Mouse (Mus musculus) spleen, adult 2 months (tissue): ENCODE results near the gene C530008M17Rik. TPM values are rescaled to one million over a fixed set of nuclear protein-coding genes. Genes with fewer than 3 reads are reported as not detected.
A peak's percentile ranks its signal among the peaks of the same experiment; 100 is the strongest.

ENCODE experiments used
- DNase-seq, 2 experiments: peaks; one replicate each; pipeline versions ENCODE4 v3.0.0 to v3.0.0-alpha.2; 2012 to 2021; ENCODE audit warnings: low spot score in 2 of 2, low read depth in 1 of 2
- H3K27ac ChIP-seq: fragments of 200-500 bp; 2 replicates; pipeline ENCODE4 v1.5.1; 2012; ENCODE audit warnings: low read length, inconsistent platforms; ENCODE audit not compliant: insufficient read depth
- H3K27me3 ChIP-seq: fragments of 200-500 bp; 2 replicates; pipeline ENCODE4 v1.6.1; 2012; ENCODE audit warnings: mild to moderate bottlenecking, moderate library complexity, low read length, inconsistent platforms; ENCODE audit not compliant: control insufficient read depth, insufficient read depth
- H3K36me3 ChIP-seq: fragments of 200-500 bp; 2 replicates; pipeline ENCODE4 v1.6.1; 2012; ENCODE audit warnings: mild to moderate bottlenecking, low read length, inconsistent platforms; ENCODE audit not compliant: control insufficient read depth, insufficient read depth
- H3K4me1 ChIP-seq: fragments of 200-500 bp; 2 replicates; pipeline ENCODE4 v1.6.1; 2011; ENCODE audit warnings: inconsistent platforms; ENCODE audit not compliant: control insufficient read depth, insufficient read depth, insufficient read length
- H3K4me3 ChIP-seq: fragments of 200-500 bp; 2 replicates; pipeline ENCODE4 v1.5.1; 2011; ENCODE audit warnings: mild to moderate bottlenecking, inconsistent platforms; ENCODE audit not compliant: insufficient read depth, insufficient read length; ENCODE audit errors: extremely low read depth
- CTCF ChIP-seq: fragments of 200-500 bp; IDR thresholded peaks from 2 replicates; pipeline ENCODE4 v1.5.1; 2011; ENCODE audit warnings: mild to moderate bottlenecking, inconsistent platforms; ENCODE audit not compliant: insufficient read depth, insufficient read length, insufficient replicate concordance; ENCODE audit errors: extremely low read depth
- POLR2A ChIP-seq: fragments of 200-500 bp; IDR thresholded peaks from 2 replicates; pipeline ENCODE4 v1.6.1; 2011; ENCODE audit warnings: low read depth, low read length, inconsistent platforms
- WGBS: fragments of 180-500 bp; shearing (Covaris S2); methylation state at CpG from one replicate; pipeline ENCODE4 v1.1.7; 2018; 5-methylcytosine and 5-hydroxymethylcytosine counted together
- polyA plus RNA-seq: library from polyadenylated mRNA; depleted of rRNA; stranded (reverse); fragments of >200 nt; gene quantifications from 2 replicates; pipeline ENCODE4 v1.2.3, GENCODE M21; 2012

C530008M17Rik gene
- polyA plus RNA-seq, 1 experiment, result 4.2 TPM

- no peaks in the 10 kb centered on the region for H3K36me3 ChIP-seq
- no peaks in the 10 kb centered on the region for H3K27me3 ChIP-seq
- H3K4me3 ChIP-seq, result no peak overlapping the region
- no peak for DNase-seq
- H3K4me1 ChIP-seq, result no peaks in the 10 kb centered on the region
- no peak overlapping the region for H3K27ac ChIP-seq
- no peak for TF ChIP-seq POLR2A
- TF ChIP-seq CTCF, result no peak
- WGBS, result 91% methylated on average over 4 of the region's 4 CpGs
Observed at GRCm38 (mm10) chr5:76772831-76773230, 116.5 kb downstream of the C530008M17Rik start.

- TF ChIP-seq CTCF (no peak), POLR2A (no peak)
- Histone ChIP-seq H3K27ac (no peak overlapping the region), H3K36me3 (no peaks in the 10 kb centered on the region), H3K4me1 (no peaks in the 10 kb centered on the region), H3K27me3 (no peaks in the 10 kb centered on the region), H3K4me3 (no peak overlapping the region)
- DNase-seq, result no peak
- 85% methylated on average over 9 of the region's 9 CpGs for WGBS
Observed at GRCm38 (mm10) chr5:76773492-76774158, 117.3 kb downstream of the C530008M17Rik start.

GRCm38 (mm10) chr5:76779094-76779615 is 122.8 kb downstream of the C530008M17Rik start:
- Histone ChIP-seq H3K4me3 (peak overlapping the region; percentile 45; the same call in 1 of the 2 replicates), H3K4me1 (peaks cover 2% of the 10 kb centered on the region; the same call in 1 of the 2 replicates), H3K27ac (no peak overlapping the region), H3K36me3 (no peaks in the 10 kb centered on the region), H3K27me3 (no peaks in the 10 kb centered on the region)
- 3% methylated on average over 14 of the region's 14 CpGs for WGBS
- no peak for TF ChIP-seq CTCF
- TF ChIP-seq POLR2A, result no peak
- no peak for DNase-seq

DNA sequence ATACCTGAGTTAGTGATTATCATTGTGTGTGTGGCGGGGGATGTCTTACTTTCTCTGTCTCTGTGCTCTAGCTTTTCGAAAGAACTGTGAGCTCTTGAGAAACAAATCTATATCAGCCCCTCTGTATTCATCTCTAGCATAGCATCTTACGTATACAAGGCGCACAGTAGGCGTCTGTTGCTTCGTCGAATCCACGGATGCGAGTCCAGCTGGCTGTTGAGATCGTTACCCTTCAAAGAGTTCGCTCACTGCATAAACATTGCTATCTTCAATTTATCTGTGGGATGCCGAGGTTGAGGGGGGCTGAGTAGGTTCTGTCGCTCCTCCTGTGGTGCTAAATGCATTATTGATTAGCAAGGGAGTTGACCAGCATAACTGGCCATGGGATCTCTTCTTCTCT is 125.6 kb downstream of the C530008M17Rik start:
- no peak overlapping the region for H3K4me3 ChIP-seq
- no peaks in the 10 kb centered on the region for H3K27me3 ChIP-seq
- H3K36me3 ChIP-seq, result no peaks in the 10 kb centered on the region
- TF ChIP-seq POLR2A, result no peak
- no peak for TF ChIP-seq CTCF
- WGBS, result 92% methylated on average over 13 of the region's 13 CpGs
- no peak overlapping the region for H3K27ac ChIP-seq
- DNase-seq, result no peak
- peaks cover 2% of the 10 kb centered on the region; the same call in 1 of the 2 replicates for H3K4me1 ChIP-seq

GRCm38 (mm10) chr5:76782414-76783103 is 126.2 kb downstream of the C530008M17Rik start:
- Histone ChIP-seq H3K4me3 (no peak overlapping the region), H3K4me1 (peaks cover 2% of the 10 kb centered on the region; the same call in 1 of the 2 replicates), H3K36me3 (no peaks in the 10 kb centered on the region), H3K27ac (no peak overlapping the region), H3K27me3 (no peaks in the 10 kb centered on the region)
- DNase-seq, result no peak
- 75% methylated on average over 7 of the region's 7 CpGs for WGBS
- TF ChIP-seq CTCF (no peak), POLR2A (no peak)

DNA sequence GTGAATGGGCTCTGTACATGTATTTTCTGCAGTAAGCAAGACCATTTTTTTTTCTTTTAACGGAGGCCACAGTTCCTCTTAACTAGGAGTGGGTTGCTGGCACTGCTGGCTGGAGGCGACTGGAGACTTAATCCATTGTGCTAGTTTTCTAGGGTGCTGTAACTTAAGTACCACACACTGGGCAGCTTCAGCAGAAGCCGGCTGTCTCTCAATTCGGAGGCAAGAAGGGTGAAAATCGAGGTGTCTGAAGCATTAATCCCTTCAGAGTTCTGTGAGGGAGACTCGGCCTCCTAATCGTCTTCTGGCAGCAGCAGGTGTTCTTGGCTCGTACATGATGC is 126.8 kb downstream of the C530008M17Rik start:
- Histone ChIP-seq H3K36me3 (no peaks in the 10 kb centered on the region), H3K4me3 (no peak overlapping the region), H3K27ac (no peak overlapping the region), H3K4me1 (peaks cover 2% of the 10 kb centered on the region; the same call in 1 of the 2 replicates), H3K27me3 (no peaks in the 10 kb centered on the region)
- WGBS, result 81% methylated on average over 8 of the region's 8 CpGs
- no peak for DNase-seq
- TF ChIP-seq CTCF (no peak), POLR2A (no peak)
